Mouse (Mus musculus) hindbrain, embryonic 13.5 days (tissue): ENCODE data around the gene Gm3336. TPM values are rescaled to one million over a fixed set of nuclear protein-coding genes. Genes with fewer than 3 reads are reported as not detected.

ENCODE experiments used
- ATAC-seq: fragments of 200-750 bp; cut with Nextera tagmentation; 2 replicates; pipeline ENCODE4 v1.8.0; 2017; ENCODE audit warnings: moderate TSS enrichment; ENCODE audit not compliant: low FRiP score
- H3K27ac ChIP-seq: fragments of 300-500 bp; sonication (generic); 2 replicates; pipeline ENCODE4 v1.5.1; 2015; ENCODE audit warnings: inconsistent platforms, mild to moderate bottlenecking, moderate library complexity
- H3K27me3 ChIP-seq: fragments of 300-500 bp; sonication (generic); 2 replicates; pipeline ENCODE4 v1.6.1; 2015; ENCODE audit warnings: mild to moderate bottlenecking, inconsistent platforms
- H3K36me3 ChIP-seq: fragments of 300-500 bp; sonication (generic); 2 replicates; pipeline ENCODE4 v1.6.1; 2015; ENCODE audit warnings: mild to moderate bottlenecking, inconsistent platforms
- H3K4me1 ChIP-seq: fragments of 300-500 bp; sonication (generic); replicated peaks from 2 replicates; pipeline ENCODE4 v1.6.1; 2015; ENCODE audit warnings: inconsistent platforms
- H3K4me2 ChIP-seq: fragments of 300-500 bp; sonication (generic); 2 replicates; pipeline ENCODE4 v1.6.1; 2015; ENCODE audit warnings: inconsistent platforms, mild to moderate bottlenecking, moderate library complexity
- H3K4me3 ChIP-seq: fragments of 300-500 bp; sonication (generic); 2 replicates; pipeline ENCODE4 v1.5.1; 2015; ENCODE audit warnings: mild to moderate bottlenecking, inconsistent platforms
- H3K9ac ChIP-seq: fragments of 300-500 bp; sonication (generic); 2 replicates; pipeline ENCODE4 v1.6.1; 2015; ENCODE audit warnings: mild to moderate bottlenecking, inconsistent platforms
- H3K9me3 ChIP-seq: fragments of 300-500 bp; sonication (generic); 2 replicates; pipeline ENCODE4 v1.6.1; 2016; ENCODE audit warnings: inconsistent platforms
- WGBS: fragments of 180-500 bp; shearing (Covaris S2); methylation state at CpG from one replicate; pipeline ENCODE4 v1.1.7; 2015; 5-methylcytosine and 5-hydroxymethylcytosine counted together
- polyA plus RNA-seq: library from polyadenylated mRNA; unstranded; fragments of >200 nt; fragmentation: Nextera tagmentation; extraction: Ambion mirVana; gene quantifications from 2 replicates; pipeline ENCODE4 v1.2.1, GENCODE M21; 2015

Gene Gm3336
- polyA plus RNA-seq, 1 experiment from 2014 or later: not detected

- Histone ChIP-seq H3K36me3 (no peaks in the 10 kb centered on the region), H3K9ac (no peak overlapping the region), H3K9me3 (no peaks in the 10 kb centered on the region), H3K4me3 (no peak overlapping the region), H3K4me1 (peaks cover 17% of the 10 kb centered on the region), H3K4me2 (no peak overlapping the region), H3K27ac (no peak overlapping the region), H3K27me3 (peaks cover 91% of the 10 kb centered on the region)
- WGBS: 63% methylated on average over 19 of the region's 19 CpGs
- ATAC-seq: no peak
Measured at GRCm38 (mm10) chr8:70745691-70746220, 27.4 kb downstream of the Gm3336 start.

GRCm38 (mm10) chr8:70746676-70747075 is 28.3 kb downstream of the Gm3336 start:
- no peaks in the 10 kb centered on the region for H3K9me3 ChIP-seq
- no peaks in the 10 kb centered on the region for H3K36me3 ChIP-seq
- no peak overlapping the region for H3K4me3 ChIP-seq
- H3K27ac ChIP-seq: no peak overlapping the region
- H3K9ac ChIP-seq: peak overlapping the region; percentile 35
- no peak for ATAC-seq
- no peak overlapping the region for H3K4me2 ChIP-seq
- WGBS: 73% methylated on average over 9 of the region's 9 CpGs
- H3K27me3 ChIP-seq: peaks cover 82% of the 10 kb centered on the region
- H3K4me1 ChIP-seq: peaks cover 17% of the 10 kb centered on the region

- H3K4me3 ChIP-seq: no peak overlapping the region
- no peaks in the 10 kb centered on the region for H3K9me3 ChIP-seq
- ATAC-seq: no peak
- 86% methylated on average over 18 of the region's 18 CpGs for WGBS
- peaks cover 17% of the 10 kb centered on the region for H3K4me1 ChIP-seq
- no peak overlapping the region for H3K4me2 ChIP-seq
- H3K9ac ChIP-seq: no peak overlapping the region
- H3K27me3 ChIP-seq: peaks cover 75% of the 10 kb centered on the region
- H3K27ac ChIP-seq: no peak overlapping the region
- no peaks in the 10 kb centered on the region for H3K36me3 ChIP-seq
Measured at GRCm38 (mm10) chr8:70747211-70747890, 29.0 kb downstream of the Gm3336 start.

GRCm38 (mm10) chr8:70748246-70749096 is 30.1 kb downstream of the Gm3336 start:
- Histone ChIP-seq H3K4me3 (no peak overlapping the region), H3K27me3 (peaks cover 64% of the 10 kb centered on the region)
- 87% methylated on average over 23 of the region's 23 CpGs for WGBS

GRCm38 (mm10) chr8:70749097-70749674 is 30.8 kb downstream of the Gm3336 start:
- no peak overlapping the region for H3K4me2 ChIP-seq
- ATAC-seq: no peak
- peaks cover 57% of the 10 kb centered on the region for H3K27me3 ChIP-seq

More at GRCm38 (mm10) chr8:70748246-70749096, 30.1 kb downstream of the Gm3336 start:
- Histone ChIP-seq H3K4me2 (no peak overlapping the region), H3K27ac (no peak overlapping the region), H3K9ac (no peak overlapping the region), H3K36me3 (no peaks in the 10 kb centered on the region), H3K9me3 (no peaks in the 10 kb centered on the region), H3K4me1 (peaks cover 16% of the 10 kb centered on the region)
- ATAC-seq: no peak

GRCm38 (mm10) chr8:70750128-70750680 is 31.9 kb downstream of the Gm3336 start:
- WGBS: 84% methylated on average over 13 of the region's 13 CpGs
- Histone ChIP-seq H3K36me3 (no peaks in the 10 kb centered on the region), H3K27ac (no peak overlapping the region), H3K9ac (no peak overlapping the region), H3K4me2 (no peak overlapping the region), H3K9me3 (no peaks in the 10 kb centered on the region), H3K4me3 (no peak overlapping the region), H3K4me1 (peaks cover 12% of the 10 kb centered on the region), H3K27me3 (peaks cover 47% of the 10 kb centered on the region)
- no peak for ATAC-seq

More at GRCm38 (mm10) chr8:70749097-70749674, 30.8 kb downstream of the Gm3336 start:
- no peaks in the 10 kb centered on the region for H3K9me3 ChIP-seq
- peaks cover 12% of the 10 kb centered on the region for H3K4me1 ChIP-seq
- 82% methylated on average over 19 of the region's 19 CpGs for WGBS
- H3K9ac ChIP-seq: no peak overlapping the region
- no peak overlapping the region for H3K27ac ChIP-seq
- H3K36me3 ChIP-seq: no peaks in the 10 kb centered on the region
- H3K4me3 ChIP-seq: no peak overlapping the region

- Histone ChIP-seq H3K27me3 (peaks cover 27% of the 10 kb centered on the region), H3K36me3 (peaks cover 14% of the 10 kb centered on the region), H3K9ac (no peak overlapping the region), H3K4me3 (no peak overlapping the region), H3K9me3 (no peaks in the 10 kb centered on the region), H3K4me2 (no peak overlapping the region), H3K4me1 (peaks cover 31% of the 10 kb centered on the region), H3K27ac (peak overlapping the region; percentile 45; the same call in 1 of the 2 replicates)
- no peak for ATAC-seq
- WGBS: 37% methylated on average over 11 of the region's 11 CpGs
Measured at GRCm38 (mm10) chr8:70752000-70752764, 33.8 kb downstream of the Gm3336 start.

GRCm38 (mm10) chr8:70753151-70753550 is 34.8 kb downstream of the Gm3336 start:
- Histone ChIP-seq H3K4me2 (peak overlapping the region; percentile 4; the same call in 1 of the 2 replicates), H3K4me1 (peaks cover 41% of the 10 kb centered on the region), H3K27me3 (peaks cover 17% of the 10 kb centered on the region), H3K27ac (peak overlapping the region; percentile 45; the same call in 1 of the 2 replicates), H3K4me3 (no peak overlapping the region), H3K36me3 (peaks cover 24% of the 10 kb centered on the region), H3K9ac (peak overlapping the region; percentile 13; the same call in 1 of the 2 replicates), H3K9me3 (no peaks in the 10 kb centered on the region)
- no peak for ATAC-seq
- 38% methylated on average over 21 of the region's 21 CpGs for WGBS

- H3K4me3 ChIP-seq: peak within 1 kb of the TSS; percentile 76
- peak within 1 kb of the TSS; percentile 96 for H3K27ac ChIP-seq
- H3K9me3 ChIP-seq: no peaks in the 10 kb centered on the region
- H3K36me3 ChIP-seq: peaks cover 32% of the 10 kb centered on the region
- peak; percentile 96 for ATAC-seq
- H3K4me2 ChIP-seq: peak within 1 kb of the TSS; percentile 88
- 8% methylated on average over 37 of the region's 37 CpGs for WGBS
- peaks cover 6% of the 10 kb centered on the region for H3K27me3 ChIP-seq
- peak within 1 kb of the TSS; percentile 93 for H3K9ac ChIP-seq
- peaks cover 52% of the 10 kb centered on the region for H3K4me1 ChIP-seq
Measured at GRCm38 (mm10) chr8:70754043-70754870, 35.9 kb downstream of the Gm3336 start, which contains the start of gene Rab3a. Rab3a (plus strand) TSS chr8:70754679.

- Histone ChIP-seq H3K4me2 (peak overlapping the region; percentile 88), H3K36me3 (peaks cover 32% of the 10 kb centered on the region), H3K4me3 (peak overlapping the region; percentile 76), H3K27ac (peak overlapping the region; percentile 96), H3K27me3 (no peaks in the 10 kb centered on the region), H3K9ac (peak overlapping the region; percentile 93), H3K4me1 (peaks cover 60% of the 10 kb centered on the region), H3K9me3 (no peaks in the 10 kb centered on the region)
- ATAC-seq: peak; percentile 58
- WGBS: 14% methylated on average over 50 of the region's 50 CpGs
Measured at GRCm38 (mm10) chr8:70754871-70755660, 36.7 kb downstream of the Gm3336 start.
